Mouse (Mus musculus): ENCODE data around the gene Slc1a1. TPM values are rescaled to one million over a fixed set of nuclear protein-coding genes. Genes with fewer than 3 reads are reported as not detected.

The Slc1a1 gene
- total RNA-seq, 1 experiment from 2014 or later: not detected

DNA sequence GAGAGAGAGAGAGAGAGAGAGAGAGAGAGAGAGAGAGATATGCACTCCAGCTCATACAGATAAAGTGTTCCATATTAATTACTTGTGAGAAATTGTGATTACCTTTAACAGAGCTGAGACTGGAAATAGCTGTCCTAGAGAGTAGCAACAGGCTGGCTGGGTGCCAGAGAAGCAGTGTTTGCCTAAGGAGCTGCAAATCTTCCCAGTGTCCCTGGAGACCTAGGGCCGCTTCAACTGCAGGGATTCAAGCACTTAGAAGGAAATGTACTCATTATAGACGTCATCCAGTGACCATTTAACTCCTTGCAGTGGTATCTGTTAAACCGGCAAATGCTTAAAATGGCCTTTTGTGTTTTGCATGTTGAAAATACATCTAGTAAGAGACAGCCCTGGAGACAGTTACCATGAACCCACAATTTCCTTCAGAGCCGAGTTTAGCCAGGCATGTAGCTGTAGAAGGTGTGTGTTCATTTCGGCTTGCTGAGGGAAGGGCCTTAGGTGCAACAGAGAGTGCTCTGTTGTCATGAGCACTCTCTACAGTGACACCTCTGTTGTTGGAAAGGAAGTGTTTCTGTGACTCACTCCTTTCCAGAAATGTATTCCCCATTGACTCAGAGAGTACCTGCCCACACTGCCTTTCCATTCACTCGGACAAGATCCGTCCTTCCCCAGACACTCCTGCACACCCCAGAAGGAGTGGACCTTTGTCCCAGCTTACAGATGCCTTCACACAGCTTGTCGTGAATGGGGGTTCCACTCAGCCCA is 10.3 kb downstream of the Slc1a1 start:
- no peak for ATAC-seq (replicated peaks; ENCODE audit: insufficient number of reproducible peaks, low FRiP score, low TSS enrichment, poor library complexity, severe bottlenecking)

DNA sequence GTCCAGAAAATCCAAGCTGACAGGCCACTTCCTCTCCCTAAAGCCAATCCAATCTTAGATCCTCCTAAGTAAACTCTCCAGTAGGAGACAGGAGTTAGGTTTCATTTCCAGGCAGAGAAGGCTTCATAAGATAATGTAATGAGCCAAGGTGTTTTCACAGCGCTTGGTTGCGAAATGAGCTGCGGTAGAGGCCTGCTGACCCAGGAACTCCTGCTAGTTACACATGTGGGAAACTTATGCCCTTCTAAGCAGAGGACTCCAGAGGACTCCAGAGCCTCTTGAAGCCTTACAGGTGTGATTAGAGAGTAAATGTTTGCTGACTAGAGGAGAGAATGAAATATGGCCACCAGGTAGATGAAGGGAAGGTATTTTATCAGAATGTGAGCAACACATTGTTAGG is 15.7 kb downstream of the Slc1a1 start:
- no peak for ATAC-seq (replicated peaks; ENCODE audit: insufficient number of reproducible peaks, low FRiP score, low TSS enrichment, poor library complexity, severe bottlenecking)

DNA sequence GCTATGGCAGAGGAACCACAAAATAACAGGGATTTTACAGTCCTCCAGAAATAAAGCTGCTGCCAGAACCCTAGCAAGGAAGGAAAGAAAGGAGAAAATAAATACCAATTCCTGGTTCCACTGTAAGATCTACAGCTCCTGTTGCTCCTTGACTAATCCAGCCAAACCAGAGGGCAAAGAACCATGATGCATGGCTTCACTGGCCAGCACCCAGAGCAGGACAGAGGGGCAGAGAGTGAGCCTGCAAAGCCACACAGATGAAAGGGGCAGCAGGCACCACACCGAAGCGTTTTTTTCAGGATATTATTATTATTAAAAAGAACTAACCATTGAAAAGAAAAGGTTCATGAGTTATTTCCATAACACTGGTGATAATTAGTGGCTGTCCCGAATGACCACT is 17.2 kb downstream of the Slc1a1 start:
- ATAC-seq (replicated peaks; ENCODE audit: insufficient number of reproducible peaks, low FRiP score, low TSS enrichment, poor library complexity, severe bottlenecking): no peak

DNA sequence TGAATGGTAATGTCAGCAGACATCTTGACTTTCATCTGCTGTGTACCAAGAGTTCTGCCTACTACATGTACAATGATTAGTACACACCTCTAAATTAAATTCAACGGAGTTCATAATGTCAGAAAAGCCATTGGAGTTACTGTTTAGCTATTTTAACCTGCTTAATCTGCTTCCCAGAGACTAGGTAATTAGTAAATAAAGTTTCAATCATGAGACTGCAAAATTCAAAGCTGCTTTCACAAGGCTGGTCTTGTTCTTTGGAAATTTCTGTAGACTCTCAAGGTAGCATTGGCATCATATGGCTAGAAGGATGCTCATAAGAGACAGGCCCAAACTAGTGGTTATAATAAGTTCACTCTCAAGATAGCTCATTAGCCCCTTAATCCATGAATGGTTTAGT is 20.0 kb downstream of the Slc1a1 start:
- no peak for ATAC-seq (replicated peaks; ENCODE audit: insufficient number of reproducible peaks, low FRiP score, low TSS enrichment, poor library complexity, severe bottlenecking)

DNA sequence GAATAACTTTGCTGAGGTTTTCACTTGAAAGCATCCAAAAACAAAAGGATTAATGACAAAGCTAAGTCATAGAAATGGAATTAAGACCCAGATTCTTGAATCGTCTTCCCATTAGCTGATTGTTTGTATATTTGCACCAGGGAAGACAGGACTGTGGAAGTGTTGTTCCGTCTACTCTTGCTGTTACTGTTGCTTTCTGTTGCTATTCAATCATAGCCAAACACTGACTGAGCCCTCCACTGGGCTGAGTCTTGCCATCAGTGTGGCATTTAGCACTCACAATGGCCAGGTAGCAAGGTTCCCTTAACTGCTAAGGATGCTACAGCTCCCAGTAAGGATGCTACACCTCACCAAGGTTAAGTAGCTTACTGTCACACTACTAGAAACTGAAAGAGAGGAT is 25.4 kb downstream of the Slc1a1 start:
- no peak for ATAC-seq (replicated peaks; ENCODE audit: insufficient number of reproducible peaks, low FRiP score, low TSS enrichment, poor library complexity, severe bottlenecking)

DNA sequence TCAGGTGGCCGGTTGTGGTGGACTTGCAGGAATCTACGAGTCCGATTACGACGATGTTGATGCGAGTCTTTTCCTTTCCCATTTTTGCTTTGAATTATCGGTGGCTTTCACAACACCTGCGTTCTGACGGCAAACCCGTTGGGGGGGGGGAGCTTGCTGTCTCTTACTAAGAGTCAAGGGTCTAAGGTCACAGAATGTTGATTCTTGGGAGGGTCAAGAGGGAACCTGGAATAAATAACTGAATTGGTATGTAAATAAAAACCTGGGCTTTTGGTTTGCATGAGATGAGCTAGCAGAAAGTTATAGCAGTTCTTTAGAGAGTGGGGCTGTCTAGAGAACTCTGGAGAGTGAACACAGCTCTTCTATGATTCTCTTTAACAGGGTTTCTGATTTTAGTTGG is 28.8 kb downstream of the Slc1a1 start:
- no peak for ATAC-seq (replicated peaks; ENCODE audit: insufficient number of reproducible peaks, low FRiP score, low TSS enrichment, poor library complexity, severe bottlenecking)

DNA sequence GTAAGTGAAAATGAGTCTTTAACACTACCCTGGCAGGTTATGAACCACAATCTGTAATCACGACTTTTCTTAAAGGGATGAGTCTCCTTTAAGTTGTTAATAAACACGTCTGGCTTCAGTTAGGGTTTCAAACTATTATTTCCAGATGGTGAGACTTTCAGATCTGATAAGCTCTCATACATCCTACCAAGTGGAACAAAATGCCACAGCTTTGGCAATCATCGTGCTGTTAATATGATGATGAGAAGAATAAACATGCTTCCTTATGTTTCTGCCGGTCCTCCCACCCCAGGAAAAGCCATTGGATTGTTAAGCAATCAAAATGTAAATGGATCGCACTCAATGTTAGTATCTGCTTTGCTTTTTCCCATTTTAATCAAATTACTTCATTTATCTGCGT is 30.1 kb downstream of the Slc1a1 start:
- no peak for ATAC-seq (replicated peaks; ENCODE audit: insufficient number of reproducible peaks, low FRiP score, low TSS enrichment, poor library complexity, severe bottlenecking)

DNA sequence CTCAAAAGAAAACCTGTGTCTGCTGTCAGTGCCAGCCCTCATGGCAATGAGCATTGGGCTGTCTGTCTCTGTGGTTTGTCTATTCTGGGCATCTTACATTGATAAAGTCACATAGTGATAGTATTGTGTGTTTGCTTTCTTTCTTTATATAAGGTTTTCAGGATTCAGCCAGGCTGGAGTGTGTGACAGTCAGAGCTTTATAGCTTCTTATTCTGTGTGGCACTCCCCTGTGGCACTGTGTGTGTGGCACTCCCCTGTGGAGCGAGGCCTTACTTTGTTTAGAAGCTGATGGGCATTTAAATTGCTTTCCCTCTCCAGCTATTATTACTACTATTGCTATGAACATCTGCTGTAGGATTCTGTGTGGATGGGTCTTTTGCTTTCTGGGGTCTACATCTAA is 30.7 kb downstream of the Slc1a1 start:
- no peak for ATAC-seq (replicated peaks; ENCODE audit: insufficient number of reproducible peaks, low FRiP score, low TSS enrichment, poor library complexity, severe bottlenecking)

DNA sequence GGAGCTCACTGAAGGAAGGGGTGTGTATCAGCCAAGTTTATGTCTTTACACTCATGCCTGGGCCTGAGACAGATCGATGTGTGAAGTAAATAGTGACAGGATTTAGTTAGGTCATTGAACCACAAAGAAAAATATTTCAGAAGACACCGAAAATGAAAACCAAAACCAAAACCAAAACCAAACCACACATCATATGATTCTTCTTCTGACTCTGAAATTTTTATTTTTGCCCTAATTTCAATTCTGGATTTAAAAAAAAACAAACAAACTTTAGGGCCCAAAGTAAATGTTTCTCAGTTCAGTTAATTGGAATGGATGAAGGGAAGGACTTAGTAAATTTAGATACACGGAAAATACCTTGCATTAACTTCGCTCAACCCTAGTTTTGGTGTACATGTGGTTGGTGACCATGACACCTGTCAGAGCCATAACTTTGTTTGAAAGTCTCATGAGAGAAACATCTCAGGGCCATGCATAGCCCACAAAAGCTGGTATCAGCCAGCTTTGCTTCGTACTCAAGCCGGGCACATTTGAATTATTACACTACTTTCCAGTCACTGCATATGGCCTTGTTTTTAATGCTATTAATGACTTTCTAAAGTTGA is 34.5 kb downstream of the Slc1a1 start:
- ATAC-seq (replicated peaks; ENCODE audit: insufficient number of reproducible peaks, low FRiP score, low TSS enrichment, poor library complexity, severe bottlenecking): no peak

DNA sequence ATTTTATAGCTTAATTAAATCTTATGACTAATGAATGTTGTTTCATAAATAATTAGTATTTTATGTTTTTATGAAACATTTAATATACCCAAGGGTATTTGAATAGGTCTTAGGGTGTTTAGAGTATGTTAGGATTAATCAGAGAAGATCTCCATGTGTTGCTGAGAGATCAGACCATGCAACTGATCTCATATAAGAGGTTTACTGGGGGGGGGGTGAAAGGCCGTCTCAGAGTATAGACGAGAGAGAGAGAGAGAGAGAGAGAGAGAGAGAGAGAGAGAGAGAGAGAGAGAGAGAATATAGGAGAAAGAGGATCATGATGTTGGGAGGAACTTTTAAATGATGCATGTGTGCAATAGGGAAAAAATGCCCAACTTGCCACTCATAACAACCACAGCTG is 35.5 kb downstream of the Slc1a1 start:
- ATAC-seq (replicated peaks; ENCODE audit: insufficient number of reproducible peaks, low FRiP score, low TSS enrichment, poor library complexity, severe bottlenecking): no peak

DNA sequence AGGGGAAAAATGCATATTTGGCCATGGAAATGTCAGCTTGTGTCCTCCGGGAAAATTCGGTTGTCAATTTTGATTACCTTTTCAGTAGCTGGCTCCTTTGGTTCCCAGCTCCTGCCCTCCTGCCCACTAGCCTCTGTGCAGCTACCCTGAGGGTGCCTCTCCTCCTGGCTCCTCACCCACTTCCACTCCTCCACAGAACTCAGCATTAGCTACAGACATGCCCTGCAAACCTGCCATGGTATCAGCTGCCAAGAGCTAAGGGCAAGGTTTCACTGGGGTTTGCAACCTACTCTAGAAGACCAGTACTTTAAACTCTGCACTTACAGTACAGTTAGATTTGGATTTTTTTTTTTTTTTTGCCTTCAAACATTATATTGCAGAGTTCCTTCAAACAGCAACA is 44.6 kb downstream of the Slc1a1 start:
- no peak for ATAC-seq (replicated peaks; ENCODE audit: insufficient number of reproducible peaks, low FRiP score, low TSS enrichment, poor library complexity, severe bottlenecking)

DNA sequence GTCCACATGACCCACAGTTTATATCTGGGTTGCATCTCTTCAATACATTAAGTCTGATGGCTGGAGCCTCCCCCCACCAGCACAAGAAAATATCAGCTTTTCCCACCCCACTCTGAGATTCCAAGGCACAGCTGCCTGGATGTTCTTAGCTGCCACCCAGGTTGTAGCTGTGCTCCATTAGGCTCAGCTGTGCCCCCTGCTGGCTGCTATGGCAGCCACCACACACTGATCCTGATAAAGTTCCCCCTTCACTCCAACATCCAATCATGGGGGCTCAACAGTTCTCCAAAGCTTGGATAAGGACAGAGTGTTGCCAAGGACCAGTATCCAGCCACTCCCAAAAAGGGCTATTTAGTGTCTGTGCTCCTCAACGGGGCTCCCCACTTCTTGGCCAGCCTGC is 48.3 kb downstream of the Slc1a1 start:
- ATAC-seq (replicated peaks; ENCODE audit: insufficient number of reproducible peaks, low FRiP score, low TSS enrichment, poor library complexity, severe bottlenecking): no peak

DNA sequence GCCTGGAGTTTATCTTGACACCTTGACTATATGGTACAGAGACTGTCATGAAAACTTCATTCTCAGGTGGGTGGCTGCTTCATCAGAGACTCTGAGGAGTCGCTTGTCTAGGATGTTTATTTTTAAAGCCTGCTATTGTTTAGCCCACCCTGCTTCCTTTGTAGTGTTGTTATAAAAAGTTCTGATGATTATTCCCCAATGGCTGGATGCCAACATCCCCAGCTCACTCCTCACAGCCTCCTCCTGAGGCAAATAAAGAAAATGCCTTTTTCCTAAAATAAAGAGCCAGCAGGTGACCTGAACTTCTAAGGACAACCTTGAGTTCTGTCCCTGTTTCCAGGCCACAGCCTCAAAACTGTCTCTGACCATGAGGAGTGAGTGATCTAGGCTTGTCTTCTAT is 53.6 kb downstream of the Slc1a1 start:
- no peak for ATAC-seq (replicated peaks; ENCODE audit: insufficient number of reproducible peaks, low FRiP score, low TSS enrichment, poor library complexity, severe bottlenecking)

DNA sequence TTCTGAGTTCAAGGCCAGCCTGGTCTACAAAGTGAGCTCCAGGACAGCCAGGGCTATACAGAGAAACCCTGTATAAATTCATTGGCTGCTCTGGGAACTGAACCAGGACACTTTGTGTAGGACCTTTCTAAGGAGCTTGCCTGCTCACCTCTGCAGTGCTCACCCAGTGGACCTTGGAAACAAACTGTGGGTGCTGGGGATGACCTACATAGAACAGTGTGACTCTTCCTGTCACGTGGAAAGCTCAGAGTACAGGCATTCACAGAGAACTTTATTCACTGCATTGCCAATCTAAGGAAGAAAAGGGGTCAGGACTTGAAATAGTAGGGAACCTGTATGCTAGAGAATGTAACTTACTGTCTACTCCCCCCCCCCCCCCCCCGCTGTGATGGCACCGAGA is 54.4 kb downstream of the Slc1a1 start:
- ATAC-seq (replicated peaks; ENCODE audit: insufficient number of reproducible peaks, low FRiP score, low TSS enrichment, poor library complexity, severe bottlenecking): no peak

DNA sequence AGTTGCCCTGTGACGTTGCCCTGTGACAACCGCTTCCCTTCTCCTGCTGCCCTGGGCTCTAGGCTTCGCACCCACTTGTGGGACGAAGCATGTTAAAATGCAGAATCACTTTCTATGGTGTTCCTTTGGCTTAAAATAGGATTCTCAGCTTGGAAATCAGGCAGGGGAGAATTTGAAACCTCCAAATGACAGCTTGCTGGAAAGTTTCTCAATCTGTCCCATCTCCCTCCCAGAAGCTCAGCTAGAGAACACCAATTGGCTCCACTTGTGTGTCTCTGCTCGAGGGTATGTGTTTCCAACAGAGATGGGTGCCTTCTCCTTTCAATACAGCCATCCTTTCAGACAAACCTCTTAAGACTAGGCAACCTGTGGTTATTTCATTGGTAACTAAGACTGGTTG is 56.4 kb downstream of the Slc1a1 start:
- ATAC-seq (replicated peaks; ENCODE audit: insufficient number of reproducible peaks, low FRiP score, low TSS enrichment, poor library complexity, severe bottlenecking): no peak

DNA sequence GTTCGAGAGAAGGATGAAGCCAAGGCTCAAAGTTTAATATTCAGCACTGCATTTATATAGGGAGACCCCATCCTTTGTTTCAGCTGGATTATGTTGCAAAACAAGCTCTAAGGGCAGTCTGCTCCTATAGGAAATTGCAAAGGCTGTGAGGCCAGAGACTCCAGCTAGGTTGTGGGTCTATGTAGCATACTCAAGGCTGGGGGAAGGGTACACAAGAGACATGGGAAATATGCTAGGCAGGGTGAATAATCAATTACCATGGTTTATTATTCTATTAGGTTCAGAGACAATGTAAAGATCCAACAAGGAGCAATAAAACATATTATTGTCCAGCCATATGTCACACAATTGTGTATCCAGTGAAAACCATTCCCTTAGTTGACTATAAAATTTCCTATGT is 57.0 kb downstream of the Slc1a1 start:
- ATAC-seq (replicated peaks; ENCODE audit: insufficient number of reproducible peaks, low FRiP score, low TSS enrichment, poor library complexity, severe bottlenecking): no peak

DNA sequence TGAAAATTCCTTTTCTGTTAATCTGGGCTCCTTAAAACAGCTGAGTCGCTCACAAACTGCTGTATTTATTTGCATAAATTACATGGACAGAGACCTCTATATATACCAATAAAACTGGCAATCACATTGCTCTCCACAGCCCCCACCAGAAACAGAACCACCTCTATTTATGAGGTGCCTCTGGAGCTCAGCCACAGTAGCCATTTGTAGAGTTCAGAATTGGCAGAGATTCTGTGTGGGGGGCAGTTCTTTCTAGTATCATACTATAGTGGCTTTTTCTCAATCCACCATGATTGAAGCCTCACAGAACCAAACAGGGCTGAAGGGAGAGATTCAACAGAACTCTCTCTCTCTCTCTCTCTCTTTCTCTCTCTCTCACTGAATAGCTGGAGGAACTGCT is 61.8 kb downstream of the Slc1a1 start:
- no peak for ATAC-seq (replicated peaks; ENCODE audit: insufficient number of reproducible peaks, low FRiP score, low TSS enrichment, poor library complexity, severe bottlenecking)

DNA sequence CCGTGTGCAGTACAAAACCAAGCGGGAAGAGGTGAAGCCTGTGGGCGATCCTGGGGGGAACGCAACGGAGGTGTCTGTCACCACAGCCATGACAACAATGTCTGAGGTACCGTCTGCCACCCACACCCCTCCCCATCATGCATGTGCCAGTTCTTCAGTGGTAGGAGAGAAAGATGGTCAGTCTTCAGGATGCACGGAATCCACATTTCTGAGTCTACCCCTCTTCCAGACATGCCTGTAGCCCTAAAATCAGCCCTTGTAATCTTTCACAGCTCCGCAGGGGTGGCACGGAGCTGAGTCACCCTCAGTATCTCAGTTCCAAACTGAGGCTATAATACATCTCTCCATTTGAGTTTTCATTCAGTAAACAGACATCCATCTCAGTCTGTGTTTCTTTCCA is 62.6 kb downstream of the Slc1a1 start:
- no peak for ATAC-seq (replicated peaks; ENCODE audit: insufficient number of reproducible peaks, low FRiP score, low TSS enrichment, poor library complexity, severe bottlenecking)

DNA sequence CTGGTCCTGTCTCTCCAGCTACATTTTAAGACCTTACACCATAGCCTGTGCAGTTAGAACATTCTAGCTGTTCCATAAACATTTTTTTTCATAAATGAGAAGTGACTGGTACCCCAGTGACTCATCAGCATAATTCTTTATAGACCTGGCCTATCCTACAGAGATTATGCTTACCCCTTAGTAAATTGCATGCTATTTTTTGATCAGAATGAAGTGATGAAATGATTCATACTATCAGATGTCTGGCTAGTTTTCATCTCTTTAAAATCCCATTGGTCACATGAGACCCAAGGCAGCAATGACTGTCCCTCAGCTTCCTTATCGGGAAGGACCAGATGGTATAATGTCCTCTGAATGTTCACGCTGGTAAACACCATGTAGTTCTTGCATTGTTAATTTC is 65.9 kb downstream of the Slc1a1 start:
- ATAC-seq (replicated peaks; ENCODE audit: insufficient number of reproducible peaks, low FRiP score, low TSS enrichment, poor library complexity, severe bottlenecking): no peak

DNA sequence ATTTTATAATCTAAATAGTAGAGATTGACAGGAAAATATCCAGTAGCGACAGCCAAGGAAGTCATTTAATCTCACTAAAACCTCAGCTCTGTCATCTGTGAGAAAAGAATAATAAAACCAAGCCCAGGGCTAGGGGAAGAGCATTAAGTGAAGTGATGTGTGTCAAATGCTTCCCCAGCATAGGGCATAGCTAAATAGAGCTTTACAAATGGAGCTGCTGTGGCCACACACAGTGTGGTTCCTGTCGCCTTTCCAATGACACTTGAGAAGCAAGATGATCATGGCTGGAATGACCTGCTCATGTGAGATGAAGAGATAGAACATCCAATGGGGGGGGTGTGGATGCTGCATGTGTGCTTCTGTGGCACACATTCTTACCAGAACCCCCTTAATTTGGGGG is 67.3 kb downstream of the Slc1a1 start:
- no peak for ATAC-seq (replicated peaks; ENCODE audit: insufficient number of reproducible peaks, low FRiP score, low TSS enrichment, poor library complexity, severe bottlenecking)

DNA sequence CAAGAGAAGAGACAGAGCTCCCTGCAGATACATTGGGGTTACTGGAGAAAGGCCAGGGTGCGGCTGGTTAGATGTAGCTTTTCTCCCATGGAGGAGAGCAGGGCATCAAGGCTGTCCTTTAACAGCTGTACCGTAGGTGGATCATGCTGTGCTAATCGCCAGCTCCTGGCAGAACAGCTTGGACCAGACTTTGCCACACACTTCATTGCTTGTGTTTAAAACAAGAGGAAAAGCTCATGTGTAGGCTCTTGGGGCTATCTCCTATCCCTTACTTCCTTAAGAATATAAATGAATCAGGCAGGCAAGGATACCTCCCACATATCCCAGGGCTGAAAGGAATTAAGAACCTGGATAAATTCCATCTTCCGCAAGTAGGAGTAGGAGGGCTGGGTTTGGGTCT is 68.0 kb downstream of the Slc1a1 start:
- ATAC-seq (replicated peaks; ENCODE audit: insufficient number of reproducible peaks, low FRiP score, low TSS enrichment, poor library complexity, severe bottlenecking): no peak

Data from monocyte, adult 5-6 weeks (primary cell).